Comparison of ENCODE assay signal across 9 mouse cellular contexts in genomic region chr8:54493110-54493509, GRCm38 (mm10). TPM values are rescaled to one million over a fixed set of nuclear protein-coding genes. Genes with fewer than 3 reads are reported as not detected.
DNase-seq lines count a peak whose midpoint lies in the region; ATAC-seq lines count a peak whose summit lies in the region.
"Had no signal": no experiment of that assay in that cellular context is flagged by ENCODE, and none has a peak within 500 bp of the region (broad histone marks: within the 10 kb centered on the region; RNA-seq: fewer than 3 reads in every experiment).

No protein-coding gene starts in this region.

- no peak overlapping the region for H3K4me3 ChIP-seq in midbrain, embryonic 14.5 days (replicated peaks; ENCODE audit: low read depth, low read length)
- no peak overlapping the region for H3K4me3 ChIP-seq in midbrain, embryonic 13.5 days (replicated peaks)
- H3K4me3 ChIP-seq in forebrain, embryonic 16.5 days (replicated peaks; ENCODE audit: low read length): no peak overlapping the region
- H3K4me3 ChIP-seq: heart, embryonic 13.5 days had no signal

- no peak overlapping the region for H3K4me2 ChIP-seq in midbrain, embryonic 14.5 days (ENCODE audit: low read length)
- H3K4me2 ChIP-seq in midbrain, embryonic 13.5 days (replicated peaks): no peak overlapping the region
- no peak overlapping the region for H3K4me2 ChIP-seq in forebrain, embryonic 16.5 days (ENCODE audit: low read length)
- H3K4me2 ChIP-seq: heart, embryonic 13.5 days had no signal

- H3K36me3 ChIP-seq in midbrain, embryonic 14.5 days (ENCODE audit: control insufficient read depth, insufficient read depth, low read length): no peaks in the 10 kb centered on the region
- no peaks in the 10 kb centered on the region for H3K36me3 ChIP-seq in midbrain, embryonic 13.5 days
- no peaks in the 10 kb centered on the region for H3K36me3 ChIP-seq in forebrain, embryonic 16.5 days (ENCODE audit: control insufficient read depth, insufficient read depth)
- H3K36me3 ChIP-seq: heart, embryonic 13.5 days had no signal

- H3K4me1 ChIP-seq in midbrain, embryonic 14.5 days (ENCODE audit: control insufficient read depth, insufficient read depth, low read length): no peaks in the 10 kb centered on the region
- H3K4me1 ChIP-seq in midbrain, embryonic 13.5 days (replicated peaks): no peaks in the 10 kb centered on the region
- H3K4me1 ChIP-seq in forebrain, embryonic 16.5 days (replicated peaks; ENCODE audit: control insufficient read depth, insufficient read depth, low read length): no peaks in the 10 kb centered on the region
- H3K4me1 ChIP-seq: heart, embryonic 13.5 days had no signal

- H3K27me3 ChIP-seq in midbrain, embryonic 14.5 days (ENCODE audit: control insufficient read depth, insufficient read depth, low read length): no peaks in the 10 kb centered on the region
- peaks cover 3% of the 10 kb centered on the region; the same call in 1 of the 2 replicates for H3K27me3 ChIP-seq in midbrain, embryonic 13.5 days
- H3K27me3 ChIP-seq in forebrain, embryonic 16.5 days (replicated peaks; ENCODE audit: control insufficient read depth, insufficient read depth, low read length): 0 out of 2 replicates have a peak, but pooled peaks cover 4% of the 10 kb centered on the region
- H3K27me3 ChIP-seq: heart, embryonic 13.5 days had no signal

- no peak for ATAC-seq in midbrain, embryonic 14.5 days (ENCODE audit: low FRiP score, low TSS enrichment)
- ATAC-seq in midbrain, embryonic 13.5 days: no peak
- ATAC-seq in forebrain, embryonic 16.5 days: peak; percentile 59

- H3K27ac ChIP-seq in midbrain, embryonic 14.5 days (replicated peaks; ENCODE audit: low read depth, low read length): no peak overlapping the region
- H3K27ac ChIP-seq in midbrain, embryonic 13.5 days: no peak overlapping the region
- no peak overlapping the region for H3K27ac ChIP-seq in forebrain, embryonic 16.5 days (ENCODE audit: low read length)
- H3K27ac ChIP-seq: heart, embryonic 13.5 days had no signal

- WGBS in midbrain, embryonic 14.5 days: 17% methylated on average over 6 of the region's 6 CpGs
- WGBS in midbrain, embryonic 13.5 days: 14% methylated on average over 6 of the region's 6 CpGs
- WGBS in forebrain, embryonic 16.5 days: 8% methylated on average over 6 of the region's 6 CpGs

- no peaks in the 10 kb centered on the region for H3K9me3 ChIP-seq in midbrain, embryonic 14.5 days (ENCODE audit: control insufficient read depth, low read length)
- no peaks in the 10 kb centered on the region for H3K9me3 ChIP-seq in midbrain, embryonic 13.5 days
- H3K9me3 ChIP-seq in forebrain, embryonic 16.5 days (ENCODE audit: control insufficient read depth, low read length): no peaks in the 10 kb centered on the region
- H3K9me3 ChIP-seq: heart, embryonic 13.5 days had no signal

- DNase-seq in midbrain, embryonic 14.5 days: peak; percentile 92
- DNase-seq in NIH3T3 (ENCODE audit: low read depth): peak; percentile 87
- peak; percentile 42 to 64 for DNase-seq in cerebellum, adult 18-20 months
- peak; percentile 60 to 73 for DNase-seq in layer of hippocampus, postnatal 10 days (ENCODE audit: low spot score in 2 of 2)
- peak; percentile 27 to 46 for DNase-seq in natural killer cell, adult 2 months (ENCODE audit: low spot score in 2 of 2)
- DNase-seq in ovary, postnatal 36 days (ENCODE audit: low spot score): no peak

- H3K9ac ChIP-seq in midbrain, embryonic 14.5 days (replicated peaks; ENCODE audit: low read length): no peak overlapping the region
- no peak overlapping the region for H3K9ac ChIP-seq in midbrain, embryonic 13.5 days (replicated peaks)
- no peak overlapping the region for H3K9ac ChIP-seq in forebrain, embryonic 16.5 days (replicated peaks; ENCODE audit: low read depth, low read length)
- H3K9ac ChIP-seq: heart, embryonic 13.5 days had no signal

RNA-seq across cellular contexts. Expression of gene Asb5, which starts 36.3 kb away (rescaled TPM):
- 5.9 and 7.0 TPM in 2 replicates for polyA plus RNA-seq in midbrain, embryonic 14.5 days (2014; fragmentation: Nextera tagmentation; extraction: Ambion mirVana)
- 3.5 and 5.3 TPM in 2 replicates for polyA plus RNA-seq in midbrain, embryonic 13.5 days (2015; fragmentation: Nextera tagmentation; extraction: Ambion mirVana)
- polyA plus RNA-seq in forebrain, embryonic 16.5 days (2015; fragmentation: Nextera tagmentation; extraction: Ambion mirVana): 4.0 and 6.3 TPM in 2 replicates
- 1 to 10 TPM; 1.5 to 2.7 TPM for total RNA-seq in layer of hippocampus, postnatal 10 days (2021)

RNA-seq across cellular contexts. Expression of gene Spcs3, which starts 36.7 kb away (rescaled TPM):
- 46.0 and 57.5 TPM in 2 replicates for polyA plus RNA-seq in midbrain, embryonic 14.5 days (2014; fragmentation: Nextera tagmentation; extraction: Ambion mirVana)
- 58.4 and 61.9 TPM in 2 replicates for polyA plus RNA-seq in midbrain, embryonic 13.5 days (2015; fragmentation: Nextera tagmentation; extraction: Ambion mirVana)
- polyA plus RNA-seq in forebrain, embryonic 16.5 days (2015; fragmentation: Nextera tagmentation; extraction: Ambion mirVana): 62.5 and 71.8 TPM in 2 replicates
- total RNA-seq in layer of hippocampus, postnatal 10 days (2021): 10 to 100 TPM; 36.1 to 37.1 TPM
